Mouse (Mus musculus): Measurements from ENCODE around the gene Pdap1.
A peak's percentile ranks its signal among the peaks of the same experiment; 100 is the strongest.
"Not testable (repeated sequence)": the region's sequence is repeated elsewhere in the genome, so short reads cannot be mapped to it uniquely, and the experiment has no call there.

The Pdap1 gene

GRCm38 (mm10) chr5:145118461-145118860 is 21.6 kb downstream of the Pdap1 start:
- no peak for DNase-seq (ENCODE audit: low spot score)

GRCm38 (mm10) chr5:145118005-145118404 is 22.0 kb downstream of the Pdap1 start:
- DNase-seq (ENCODE audit: low spot score): no peak

GRCm38 (mm10) chr5:145116916-145117315 is 23.1 kb downstream of the Pdap1 start:
- peak; percentile 81 for DNase-seq (ENCODE audit: low spot score)

GRCm38 (mm10) chr5:145116316-145116715 is 23.7 kb downstream of the Pdap1 start:
- peak; percentile 55 for DNase-seq (ENCODE audit: low spot score)

- no peak for DNase-seq (ENCODE audit: low spot score)
Measured at GRCm38 (mm10) chr5:145115736-145116135, 24.3 kb downstream of the Pdap1 start.

- peak; percentile 69 for DNase-seq (ENCODE audit: low spot score)
Measured at GRCm38 (mm10) chr5:145114606-145115473, 25.2 kb downstream of the Pdap1 start.

GRCm38 (mm10) chr5:145114071-145114605 is 25.9 kb downstream of the Pdap1 start, which contains the start of gene Arpc1b:
Gene Arpc1b, plus strand, starts transcription at chr5:145114215.
- DNase-seq (ENCODE audit: low spot score): peak; percentile 82

- DNase-seq (ENCODE audit: low spot score): no peak
Measured at GRCm38 (mm10) chr5:145113416-145113815, 26.6 kb downstream of the Pdap1 start.

- DNase-seq (ENCODE audit: low spot score): no peak
Measured at GRCm38 (mm10) chr5:145112566-145112965, 27.5 kb downstream of the Pdap1 start.

- no peak for DNase-seq (ENCODE audit: low spot score)
Measured at GRCm38 (mm10) chr5:145110401-145110800, 29.6 kb downstream of the Pdap1 start.

GRCm38 (mm10) chr5:145105694-145106275 is 34.3 kb downstream of the Pdap1 start:
- no peak for DNase-seq (ENCODE audit: low spot score)

GRCm38 (mm10) chr5:145104328-145104727 is 35.7 kb downstream of the Pdap1 start:
- no peak for DNase-seq (ENCODE audit: low spot score)

- DNase-seq (ENCODE audit: low spot score): no peak
Measured at GRCm38 (mm10) chr5:145102706-145103105, 37.3 kb downstream of the Pdap1 start.

GRCm38 (mm10) chr5:145101451-145101850 is 38.6 kb downstream of the Pdap1 start:
- DNase-seq (ENCODE audit: low spot score): not testable (repeated sequence)

GRCm38 (mm10) chr5:145100960-145101359 is 39.1 kb downstream of the Pdap1 start:
- DNase-seq (ENCODE audit: low spot score): no peak

- no peak for DNase-seq (ENCODE audit: low spot score)
Measured at GRCm38 (mm10) chr5:145098340-145098821, 41.7 kb downstream of the Pdap1 start.

GRCm38 (mm10) chr5:145096195-145096594 is 43.8 kb downstream of the Pdap1 start:
- DNase-seq (ENCODE audit: low spot score): no peak

GRCm38 (mm10) chr5:145089878-145090277 is 50.2 kb downstream of the Pdap1 start:
- no peak for DNase-seq (ENCODE audit: low spot score)

GRCm38 (mm10) chr5:145088186-145088585 is 51.9 kb downstream of the Pdap1 start:
- no peak for DNase-seq (ENCODE audit: low spot score)

GRCm38 (mm10) chr5:145084822-145085221 is 55.2 kb downstream of the Pdap1 start:
- DNase-seq (ENCODE audit: low spot score): no peak

GRCm38 (mm10) chr5:145083632-145084451 is 56.2 kb downstream of the Pdap1 start, which contains the start of the genes Arpc1a and Kpna7:
Gene Arpc1a, plus strand, starts transcription at chr5:145083830.
Gene Kpna7, minus strand, starts transcription at chr5:145084030.
- DNase-seq (ENCODE audit: low spot score): peak; percentile 93

- DNase-seq (ENCODE audit: low spot score): not testable (repeated sequence)
Measured at GRCm38 (mm10) chr5:145083201-145083600, 56.8 kb downstream of the Pdap1 start.

Data from ovary, postnatal 36 days (tissue).